Mouse (Mus musculus) adrenal gland, postnatal 4 days (tissue): ENCODE results near the gene Ebp. TPM values are rescaled to one million over a fixed set of nuclear protein-coding genes. Genes with fewer than 3 reads are reported as not detected.

ENCODE experiments used
- DNase-seq, 2 experiments: peaks; one replicate each; pipeline ENCODE4 v3.0.0; 2021 to 2022; ENCODE audit warnings: low spot score in 2 of 2, mixed read lengths in 2 of 2
- total RNA-seq, 2 experiments: library from RNA; stranded (reverse); gene quantifications; 2 replicates each; pipeline ENCODE4 v1.2.3; 2021

The Ebp gene
- total RNA-seq, 2 experiments from 2014 or later = 42.7 to 47.8 TPM

- DNase-seq = peak; percentile 16 to 61
These were observed 483 bp downstream of the Ebp start for GRCm38 (mm10) chrX:8192640-8193418.

GRCm38 (mm10) chrX:8192126-8192639, 1.1 kb downstream of the Ebp start:
- no peak for DNase-seq

DNA sequence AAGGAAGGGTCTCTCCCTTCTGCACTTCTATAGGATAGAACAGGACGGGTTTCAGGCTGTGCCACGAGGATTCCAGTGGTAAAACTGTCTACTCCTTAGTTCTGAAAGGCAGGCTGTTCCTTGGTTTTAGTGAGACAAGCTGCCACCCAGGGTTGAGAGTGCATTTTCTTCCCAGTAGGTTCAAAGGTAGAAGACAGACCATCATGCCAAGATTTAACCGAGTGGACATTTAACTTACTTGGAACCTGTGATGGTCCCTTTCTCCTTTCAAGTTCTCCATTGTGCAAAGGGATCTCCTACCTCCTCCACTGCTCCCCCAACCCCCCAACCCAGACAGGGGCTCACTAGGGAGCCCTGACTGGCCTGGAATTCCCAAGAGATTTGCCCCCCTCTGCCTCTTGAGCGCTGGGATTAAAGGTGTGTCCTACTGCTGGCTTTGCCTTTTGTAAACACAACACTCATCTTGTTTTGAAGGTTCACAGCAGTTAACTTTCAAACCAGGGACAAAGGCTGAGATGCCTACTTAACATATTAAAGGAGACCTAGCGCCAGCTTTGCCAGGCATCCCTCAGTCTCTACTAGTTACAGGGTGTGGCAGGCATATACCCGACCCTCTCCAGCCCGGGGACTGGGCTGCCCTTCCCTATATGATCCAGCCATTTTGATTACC, 10.3 kb downstream of the Ebp start:
- DNase-seq = no peak

- no peak for DNase-seq
These were observed 13.7 kb downstream of the Ebp start for GRCm38 (mm10) chrX:8179646-8180045.

GRCm38 (mm10) chrX:8178871-8179270, 14.4 kb downstream of the Ebp start:
- no peak for DNase-seq

- peak; percentile 41 to 65 for DNase-seq
These were observed 17.6 kb downstream of the Ebp start, which contains the start of gene Tbc1d25 for GRCm38 (mm10) chrX:8175504-8176385. Gene Tbc1d25 (minus strand): TSS chrX:8176181.

GRCm38 (mm10) chrX:8175169-8175503, 18.2 kb downstream of the Ebp start:
- no peak for DNase-seq

DNA sequence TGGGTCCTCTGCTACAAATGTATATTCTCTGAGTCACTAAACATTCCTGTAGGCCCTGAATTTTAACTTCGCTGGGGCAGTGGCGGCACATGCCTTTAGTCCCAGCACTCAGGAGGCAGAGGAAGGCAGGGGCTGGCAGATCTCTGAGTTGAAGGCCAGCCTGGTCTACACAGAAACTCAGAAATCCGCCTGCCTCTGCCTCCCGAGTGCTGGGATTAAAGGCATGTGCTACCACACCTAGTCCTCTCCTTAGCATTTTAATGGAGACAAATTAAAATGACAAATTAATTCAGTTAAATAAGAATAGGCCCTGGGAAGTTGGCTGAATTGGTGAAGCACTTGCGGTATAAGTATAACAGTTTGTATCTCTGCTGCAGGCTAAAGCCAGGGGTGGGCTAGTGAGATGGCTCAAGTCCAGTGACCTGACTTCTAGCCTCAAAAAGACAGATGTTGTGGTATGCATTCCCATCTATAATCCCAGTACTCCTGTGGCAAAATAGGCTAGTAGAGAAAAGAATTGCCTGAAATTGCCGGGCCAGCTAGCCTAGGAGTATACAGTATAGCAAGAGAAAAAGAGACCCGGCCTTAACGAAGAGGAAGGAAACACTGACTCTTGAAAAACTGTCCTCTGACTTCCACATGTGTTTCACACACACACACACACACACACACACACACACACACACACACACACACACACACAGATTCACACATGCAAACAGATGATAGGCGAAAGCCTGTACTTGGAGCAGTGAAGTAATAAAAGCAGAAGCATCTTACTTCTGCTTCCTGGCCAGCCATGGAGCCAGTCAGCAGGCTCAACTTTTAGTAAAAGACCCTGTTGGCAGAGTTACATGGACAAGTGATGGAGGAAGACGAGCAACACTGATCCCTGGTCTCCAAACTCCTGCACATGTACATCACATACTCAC, 25.3 kb downstream of the Ebp start:
- DNase-seq = no peak

DNA sequence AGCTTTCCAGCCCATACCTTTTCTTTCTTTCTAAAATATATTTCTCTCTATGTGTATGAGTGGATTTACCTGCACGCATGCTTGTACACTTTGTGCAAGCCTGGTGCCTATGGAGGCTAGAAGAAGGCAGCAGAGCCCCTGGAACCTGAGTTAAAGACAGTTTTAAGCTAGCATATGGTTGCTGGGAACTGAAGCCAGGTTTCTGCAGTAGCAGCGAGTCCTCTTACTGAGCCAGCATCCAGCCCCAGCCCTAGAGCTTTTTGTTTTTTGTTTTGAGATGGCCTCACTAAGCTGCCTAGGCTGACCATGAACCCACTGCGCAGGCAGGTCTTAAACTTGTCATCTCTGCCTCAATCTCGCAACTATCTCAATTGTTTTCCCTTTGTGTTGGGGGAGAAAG, 28.8 kb downstream of the Ebp start:
- DNase-seq = no peak

DNA sequence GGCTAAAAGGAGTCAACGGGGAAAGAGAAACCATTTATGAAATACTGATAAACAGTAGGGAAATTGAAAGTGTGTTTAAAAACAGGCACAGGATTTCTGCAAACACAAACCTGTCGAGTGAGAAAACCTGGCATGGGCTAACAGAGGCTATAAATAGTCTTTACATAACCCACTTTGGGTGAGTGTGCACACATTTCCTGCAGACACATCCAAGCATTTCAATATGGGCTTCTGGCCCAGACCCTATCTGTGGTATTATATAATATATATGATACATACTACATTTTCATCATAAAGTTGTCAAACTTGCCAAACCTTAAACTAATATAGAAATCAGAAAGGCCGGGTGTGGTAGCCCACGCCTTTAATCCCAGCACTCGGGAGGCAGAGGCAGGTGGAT, 30.2 kb downstream of the Ebp start:
- DNase-seq = no peak

- peak; percentile 44 to 75 for DNase-seq
These were observed 47.9 kb downstream of the Ebp start, which contains the start of gene Rbm3 for GRCm38 (mm10) chrX:8145153-8145991. Gene Rbm3 (minus strand): TSS chrX:8145880.

- DNase-seq = no peak
These were observed 49.6 kb downstream of the Ebp start for GRCm38 (mm10) chrX:8143750-8144149.

- no peak for DNase-seq
These were observed 50.4 kb downstream of the Ebp start for GRCm38 (mm10) chrX:8142948-8143347.

DNA sequence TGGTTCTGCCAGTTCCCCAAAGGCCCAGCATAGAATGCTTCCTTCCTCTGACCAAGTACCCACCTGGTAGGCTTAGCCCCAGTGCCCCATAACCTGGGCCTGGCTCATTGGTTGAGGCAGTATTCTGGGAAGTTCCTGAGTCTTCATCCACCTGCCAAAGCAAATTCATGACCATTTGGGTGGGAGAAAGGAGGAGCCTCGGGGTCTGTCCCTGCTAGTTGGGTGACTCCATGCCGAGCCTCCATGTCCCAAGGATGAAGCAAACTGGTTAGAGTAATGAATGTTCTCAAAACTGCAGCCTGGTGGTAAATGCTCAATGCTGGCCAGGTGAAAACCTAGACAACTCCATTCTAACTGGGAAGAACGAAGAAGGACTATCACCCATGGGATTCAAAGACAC, 52.3 kb downstream of the Ebp start:
- no peak for DNase-seq

GRCm38 (mm10) chrX:8140446-8140845, 52.9 kb downstream of the Ebp start:
- DNase-seq = no peak

GRCm38 (mm10) chrX:8139480-8139879, 53.8 kb downstream of the Ebp start:
- DNase-seq = no peak

DNA sequence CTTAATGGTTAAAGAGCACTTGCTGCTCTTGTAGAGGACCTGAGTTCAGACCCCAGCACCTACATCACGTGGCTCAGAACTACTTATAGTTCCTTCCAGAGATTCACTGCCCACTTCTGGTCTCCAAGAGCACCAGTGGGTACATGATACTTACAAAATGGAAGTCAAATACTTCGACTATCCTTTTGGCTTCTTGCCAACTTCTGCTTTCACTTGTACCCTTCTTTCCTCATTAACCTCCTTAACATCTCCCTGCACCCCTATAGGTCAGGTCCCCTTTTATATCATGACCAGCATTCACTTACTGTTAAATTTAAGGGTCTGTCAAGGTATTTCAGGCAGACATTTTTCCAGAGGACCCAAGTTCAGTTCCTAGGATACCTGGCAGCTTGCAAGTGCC, 57.4 kb downstream of the Ebp start:
- no peak for DNase-seq
